Mouse (Mus musculus) heart, embryonic 13.5 days (tissue): Measurements from ENCODE around the gene Gabrb2. TPM values are rescaled to one million over a fixed set of nuclear protein-coding genes. Genes with fewer than 3 reads are reported as not detected.

Source experiments
- ATAC-seq: fragments of 200-750 bp; cut with Nextera tagmentation; 2 replicates; pipeline ENCODE4 v1.8.0; 2017; ENCODE audit warnings: moderate TSS enrichment; ENCODE audit not compliant: insufficient number of reproducible peaks, low FRiP score, low TSS enrichment; ENCODE audit errors: extremely low read depth
- H3K27ac ChIP-seq: fragments of 300-500 bp; sonication (generic); replicated peaks from 2 replicates; pipeline ENCODE4 v1.5.1; 2015; ENCODE audit warnings: moderate library complexity, mild to moderate bottlenecking, inconsistent platforms
- H3K27me3 ChIP-seq: fragments of 300-500 bp; sonication (generic); replicated peaks from 2 replicates; pipeline ENCODE4 v1.6.1; 2015; ENCODE audit warnings: mild to moderate bottlenecking, inconsistent platforms
- H3K36me3 ChIP-seq: fragments of 300-500 bp; sonication (generic); 2 replicates; pipeline ENCODE4 v1.6.1; 2015; ENCODE audit warnings: mild to moderate bottlenecking, inconsistent platforms
- H3K4me1 ChIP-seq: fragments of 300-500 bp; sonication (generic); 2 replicates; pipeline ENCODE4 v1.6.1; 2015; ENCODE audit warnings: inconsistent platforms
- H3K4me2 ChIP-seq: fragments of 300-500 bp; sonication (generic); 2 replicates; pipeline ENCODE4 v1.6.1; 2015; ENCODE audit warnings: inconsistent platforms, mild to moderate bottlenecking, moderate library complexity
- H3K4me3 ChIP-seq: fragments of 300-500 bp; sonication (generic); 2 replicates; pipeline ENCODE4 v1.5.1; 2015; ENCODE audit warnings: moderate library complexity, mild to moderate bottlenecking, inconsistent platforms
- H3K9ac ChIP-seq: fragments of 300-500 bp; sonication (generic); 2 replicates; pipeline ENCODE4 v1.6.1; 2015; ENCODE audit warnings: inconsistent platforms, mild to moderate bottlenecking, moderate library complexity
- H3K9me3 ChIP-seq: fragments of 300-500 bp; sonication (generic); 2 replicates; pipeline ENCODE4 v1.6.1; 2016; ENCODE audit warnings: inconsistent platforms
- WGBS: fragments of 180-500 bp; shearing (Covaris S2); methylation state at CpG from one replicate; pipeline ENCODE4 v1.1.7; 2015; ENCODE audit warnings: mixed read lengths; 5-methylcytosine and 5-hydroxymethylcytosine counted together
- polyA plus RNA-seq: library from polyadenylated mRNA; unstranded; fragments of >200 nt; fragmentation: Nextera tagmentation; extraction: Ambion mirVana; gene quantifications from 2 replicates; pipeline ENCODE4 v1.2.1, GENCODE M21; 2015

The Gabrb2 gene
- polyA plus RNA-seq, 1 experiment from 2014 or later: 0.95 TPM

DNA sequence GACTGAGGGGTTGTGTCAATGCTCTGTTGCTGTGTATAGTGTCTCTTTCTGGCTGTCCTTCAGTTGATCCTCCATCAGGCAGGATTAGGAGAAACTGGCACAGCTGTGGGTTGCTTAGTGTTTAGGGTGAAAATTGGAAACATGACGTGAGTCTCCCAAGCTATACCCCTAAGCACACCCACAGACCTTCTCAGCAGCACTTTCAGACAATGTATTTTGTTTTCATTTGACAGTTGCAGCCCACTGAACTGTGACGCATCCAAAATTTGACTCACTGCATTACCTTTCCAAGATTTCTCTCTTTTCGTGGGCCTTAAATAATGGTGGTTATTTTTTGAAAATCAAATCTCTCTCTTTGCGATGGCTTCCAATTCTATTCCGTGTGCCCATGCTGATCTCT is 115.7 kb downstream of the Gabrb2 start:
- H3K4me3 ChIP-seq: no peak overlapping the region
- no peak overlapping the region for H3K27ac ChIP-seq
- WGBS: 68% methylated on average over 5 of the region's 5 CpGs
- no peak for ATAC-seq
- no peak overlapping the region for H3K9ac ChIP-seq
- H3K4me2 ChIP-seq: no peak overlapping the region
- H3K27me3 ChIP-seq: no peaks in the 10 kb centered on the region
- peaks cover under 1% of the 10 kb centered on the region; the same call in 1 of the 2 replicates for H3K4me1 ChIP-seq
- H3K36me3 ChIP-seq: no peaks in the 10 kb centered on the region
- H3K9me3 ChIP-seq: no peaks in the 10 kb centered on the region

DNA sequence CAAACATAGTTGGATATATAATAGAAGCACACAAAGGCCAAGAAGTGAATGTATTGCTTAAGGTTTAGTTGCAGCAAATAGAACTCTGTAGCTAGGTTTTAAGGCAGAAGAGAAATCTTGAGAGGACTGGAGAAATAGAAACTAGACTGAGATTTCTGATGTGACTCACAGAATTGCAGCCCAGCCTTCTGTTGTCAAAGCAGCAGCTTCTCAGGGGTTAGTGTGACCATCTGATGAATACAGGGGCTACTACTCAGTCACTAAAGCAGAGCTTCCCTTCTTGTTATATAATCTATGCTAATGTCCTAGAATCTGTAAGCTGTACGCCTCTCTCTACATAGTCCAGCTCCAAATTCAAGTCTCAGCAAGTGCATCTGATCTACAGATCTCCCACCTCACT is 116.3 kb downstream of the Gabrb2 start:
- ATAC-seq: no peak
- no peak overlapping the region for H3K9ac ChIP-seq
- WGBS: 80% methylated on average over 1 of the region's 1 CpGs

DNA sequence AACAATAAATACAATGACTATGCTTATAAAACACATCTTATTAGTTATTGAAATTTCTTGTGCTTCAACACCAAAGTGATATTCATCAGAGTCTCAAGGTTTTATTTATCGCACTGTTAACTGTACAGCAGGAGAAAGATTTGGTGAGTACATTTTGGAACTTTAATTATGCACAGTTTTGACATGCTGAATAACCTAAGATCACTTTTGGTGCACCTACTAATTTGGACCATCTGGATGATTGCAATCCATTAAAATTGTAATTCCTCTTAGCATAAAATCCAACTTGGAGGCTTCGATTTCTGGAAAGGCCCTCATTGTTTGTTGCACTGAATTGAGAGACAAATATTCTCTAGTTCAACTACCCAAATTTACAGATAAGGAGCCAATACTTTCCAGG is 123.3 kb downstream of the Gabrb2 start:
- no peak overlapping the region for H3K4me3 ChIP-seq
- H3K27me3 ChIP-seq: no peaks in the 10 kb centered on the region
- H3K9me3 ChIP-seq: no peaks in the 10 kb centered on the region
- no peak overlapping the region for H3K27ac ChIP-seq
- H3K9ac ChIP-seq: no peak overlapping the region
- no peaks in the 10 kb centered on the region for H3K4me1 ChIP-seq
- ATAC-seq: no peak
- 70% methylated on average over 2 of the region's 2 CpGs for WGBS
- no peak overlapping the region for H3K4me2 ChIP-seq
- H3K36me3 ChIP-seq: no peaks in the 10 kb centered on the region

More for the DNA sequence above, 116.3 kb downstream of the Gabrb2 start:
- Histone ChIP-seq H3K4me2 (no peak overlapping the region), H3K27ac (no peak overlapping the region), H3K4me3 (no peak overlapping the region), H3K27me3 (no peaks in the 10 kb centered on the region), H3K4me1 (no peaks in the 10 kb centered on the region), H3K36me3 (no peaks in the 10 kb centered on the region), H3K9me3 (no peaks in the 10 kb centered on the region)

DNA sequence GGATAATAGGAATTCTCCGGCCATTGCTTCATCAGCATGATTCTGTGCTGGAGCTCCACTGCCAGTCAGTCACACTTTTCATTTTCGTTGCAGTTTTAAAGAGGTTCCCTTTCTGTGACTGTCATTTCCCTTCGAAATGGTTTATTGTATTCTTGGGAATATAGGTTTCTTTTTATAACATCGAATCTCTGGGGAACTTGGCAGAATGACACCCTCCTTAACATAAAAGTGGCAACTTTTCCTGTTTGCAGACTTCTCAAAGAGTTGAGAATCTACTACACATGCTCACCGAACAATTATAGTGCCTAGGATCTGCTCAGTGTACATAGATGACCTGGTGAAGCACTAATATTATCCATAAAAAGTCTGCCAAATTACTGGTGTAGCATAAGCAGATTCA is 146.5 kb downstream of the Gabrb2 start:
- H3K27ac ChIP-seq: no peak overlapping the region
- WGBS: 73% methylated on average over 5 of the region's 5 CpGs
- peaks cover 2% of the 10 kb centered on the region; the same call in 1 of the 2 replicates for H3K9me3 ChIP-seq
- H3K27me3 ChIP-seq: no peaks in the 10 kb centered on the region
- H3K36me3 ChIP-seq: no peaks in the 10 kb centered on the region
- no peak overlapping the region for H3K4me2 ChIP-seq
- no peak for ATAC-seq
- no peak overlapping the region for H3K4me3 ChIP-seq
- H3K4me1 ChIP-seq: no peaks in the 10 kb centered on the region
- no peak overlapping the region for H3K9ac ChIP-seq

DNA sequence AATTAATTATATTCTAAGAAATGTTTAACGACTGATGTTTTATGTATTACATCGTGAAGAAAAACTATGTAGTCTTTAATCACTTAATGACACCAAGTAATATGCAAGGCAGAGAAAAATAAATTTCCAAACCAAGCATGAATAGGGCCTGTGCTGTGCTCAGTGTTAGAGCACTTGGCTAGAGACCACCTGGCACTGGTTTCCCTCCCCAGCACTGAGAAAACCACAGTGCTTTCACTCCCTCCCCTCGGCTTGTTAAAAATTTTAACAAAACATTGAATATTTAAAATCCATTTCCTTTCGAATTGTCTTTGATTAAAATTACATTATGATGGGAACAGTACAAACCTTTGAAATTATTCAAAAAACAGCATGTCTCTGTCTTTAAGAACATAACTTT is 151.9 kb downstream of the Gabrb2 start:
- no peak for ATAC-seq
- no peak overlapping the region for H3K4me3 ChIP-seq
- H3K9me3 ChIP-seq: peaks cover 2% of the 10 kb centered on the region; the same call in 1 of the 2 replicates
- H3K27ac ChIP-seq: no peak overlapping the region
- 72% methylated on average over 4 of the region's 4 CpGs for WGBS
- H3K36me3 ChIP-seq: no peaks in the 10 kb centered on the region
- H3K4me2 ChIP-seq: no peak overlapping the region
- H3K4me1 ChIP-seq: no peaks in the 10 kb centered on the region
- no peak overlapping the region for H3K9ac ChIP-seq
- H3K27me3 ChIP-seq: no peaks in the 10 kb centered on the region

DNA sequence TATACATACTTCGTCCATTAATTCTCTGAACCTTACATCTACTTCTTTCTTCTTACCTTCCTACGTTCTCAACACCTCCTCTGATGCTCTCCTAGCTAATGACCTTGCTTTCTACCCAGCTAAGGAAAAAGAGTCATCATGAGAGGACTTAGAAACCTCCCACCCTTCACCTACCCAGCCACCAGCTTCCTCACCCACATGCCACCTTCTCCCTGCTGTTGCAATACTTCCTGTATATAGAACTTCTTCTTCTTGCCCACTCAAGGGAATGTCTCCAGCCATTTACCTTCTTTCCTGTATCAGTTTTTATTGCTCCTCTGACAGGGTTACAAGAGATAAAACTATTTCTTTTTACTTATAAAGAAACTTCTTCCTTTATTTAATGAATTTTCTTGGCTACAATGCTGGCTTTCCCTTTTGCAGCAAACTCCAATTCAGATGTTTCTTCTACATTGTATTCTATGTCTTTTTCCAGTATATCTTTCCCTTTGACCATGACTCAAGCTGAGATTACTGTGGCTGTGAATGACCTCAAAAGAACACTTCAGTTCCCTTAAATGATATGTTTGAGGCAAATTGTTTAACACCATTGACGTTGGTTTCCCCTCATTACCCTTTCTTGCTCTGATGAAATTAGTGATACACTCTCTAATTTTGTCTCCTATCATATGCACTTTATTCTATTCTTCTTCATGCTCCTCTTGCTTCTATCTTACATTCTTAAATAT is 155.8 kb downstream of the Gabrb2 start:
- no peak overlapping the region for H3K4me2 ChIP-seq
- no peak overlapping the region for H3K9ac ChIP-seq
- no peaks in the 10 kb centered on the region for H3K4me1 ChIP-seq
- no peak overlapping the region for H3K27ac ChIP-seq
- WGBS: 70% methylated on average over 3 of the region's 3 CpGs
- H3K4me3 ChIP-seq: no peak overlapping the region
- H3K27me3 ChIP-seq: no peaks in the 10 kb centered on the region
- no peaks in the 10 kb centered on the region for H3K36me3 ChIP-seq
- no peaks in the 10 kb centered on the region for H3K9me3 ChIP-seq
- ATAC-seq: no peak

DNA sequence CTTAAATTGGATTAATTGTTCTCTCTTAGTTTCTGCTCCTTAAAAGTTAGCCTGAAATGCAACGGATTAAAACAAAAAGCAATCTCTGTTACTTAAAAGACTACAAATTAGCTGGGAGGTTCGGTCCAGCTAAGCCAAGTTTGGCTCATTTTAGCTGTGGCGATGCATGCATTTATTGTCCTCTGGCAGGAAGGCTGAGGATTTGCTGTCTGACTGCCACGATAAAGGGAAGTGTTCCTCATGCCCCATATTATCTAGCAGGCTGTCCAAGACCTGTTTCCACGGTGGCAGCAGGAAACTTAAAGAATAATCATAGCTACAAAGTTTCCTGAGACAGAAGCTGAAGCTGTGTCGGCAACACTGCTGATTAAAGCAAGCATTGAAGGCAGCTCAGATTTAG is 160.2 kb downstream of the Gabrb2 start:
- H3K4me3 ChIP-seq: no peak overlapping the region
- H3K9me3 ChIP-seq: no peaks in the 10 kb centered on the region
- no peak overlapping the region for H3K9ac ChIP-seq
- no peak for ATAC-seq
- H3K27me3 ChIP-seq: no peaks in the 10 kb centered on the region
- H3K4me2 ChIP-seq: no peak overlapping the region
- H3K4me1 ChIP-seq: no peaks in the 10 kb centered on the region
- no peaks in the 10 kb centered on the region for H3K36me3 ChIP-seq
- 53% methylated on average over 6 of the region's 6 CpGs for WGBS
- H3K27ac ChIP-seq: no peak overlapping the region

DNA sequence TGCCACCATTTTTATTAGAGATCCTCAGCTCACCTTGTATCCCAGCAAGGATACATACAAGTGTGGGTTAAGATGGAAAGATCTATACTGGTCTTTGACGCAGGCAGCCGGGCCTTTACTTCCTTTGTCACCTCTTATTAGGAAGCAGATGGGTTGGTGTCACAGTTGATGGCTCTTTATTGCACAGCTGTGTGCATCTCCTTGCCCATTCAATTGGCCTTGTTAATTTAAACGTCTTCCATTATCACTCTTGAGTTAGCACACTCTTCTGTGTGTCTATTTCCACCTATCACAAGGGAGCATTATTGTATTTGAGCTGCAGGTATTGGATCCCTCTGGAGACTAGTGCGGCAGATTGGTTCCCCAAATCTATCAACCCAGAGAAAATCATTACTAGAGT is 161.6 kb downstream of the Gabrb2 start:
- Histone ChIP-seq H3K9me3 (no peaks in the 10 kb centered on the region), H3K36me3 (no peaks in the 10 kb centered on the region), H3K4me1 (no peaks in the 10 kb centered on the region), H3K9ac (no peak overlapping the region), H3K4me3 (no peak overlapping the region), H3K27me3 (no peaks in the 10 kb centered on the region), H3K4me2 (no peak overlapping the region), H3K27ac (no peak overlapping the region)
- no peak for ATAC-seq
- 76% methylated on average over 4 of the region's 4 CpGs for WGBS

DNA sequence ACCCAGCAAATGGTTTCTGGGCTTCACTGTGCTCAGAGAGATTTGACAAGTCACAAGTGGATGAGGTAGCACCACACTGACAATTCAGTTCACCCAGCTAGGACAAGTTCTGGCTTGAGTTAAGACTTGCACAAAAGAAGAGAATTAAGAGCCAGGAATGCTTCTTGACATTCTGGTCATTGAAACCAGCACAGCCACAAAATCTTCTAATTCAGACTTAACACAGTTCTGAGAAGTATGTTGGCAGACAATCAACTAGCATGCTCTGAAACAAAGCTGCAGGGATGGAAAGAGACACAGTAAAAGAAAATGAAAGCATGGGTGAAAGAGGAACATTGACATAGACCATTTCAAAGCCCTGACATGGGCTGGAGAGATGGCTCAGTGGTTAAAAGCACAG is 162.2 kb downstream of the Gabrb2 start:
- H3K9ac ChIP-seq: no peak overlapping the region
- H3K9me3 ChIP-seq: no peaks in the 10 kb centered on the region
- no peak overlapping the region for H3K4me2 ChIP-seq
- no peak overlapping the region for H3K4me3 ChIP-seq
- H3K27ac ChIP-seq: no peak overlapping the region
- no peaks in the 10 kb centered on the region for H3K27me3 ChIP-seq
- H3K36me3 ChIP-seq: no peaks in the 10 kb centered on the region
- ATAC-seq: no peak
- no peaks in the 10 kb centered on the region for H3K4me1 ChIP-seq

DNA sequence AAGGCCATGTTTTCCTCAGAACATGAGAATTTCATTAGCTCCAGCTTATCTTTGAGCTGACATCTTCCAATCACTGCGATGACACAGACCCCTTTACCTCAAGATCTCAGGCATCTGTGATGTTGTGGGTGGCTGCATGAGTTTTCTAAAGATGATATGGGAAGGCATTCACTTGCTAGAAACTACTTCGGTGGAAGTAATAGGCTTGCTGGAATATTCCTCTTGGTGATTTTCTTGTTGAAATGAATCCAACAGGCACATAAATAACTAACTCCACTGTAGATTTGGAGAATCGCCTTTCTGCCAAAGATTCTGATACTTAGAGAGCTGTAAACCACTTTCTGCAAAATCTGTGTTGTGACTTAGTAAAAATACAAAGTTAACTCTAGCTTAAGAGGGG is 172.9 kb downstream of the Gabrb2 start:
- Histone ChIP-seq H3K9ac (no peak overlapping the region), H3K9me3 (no peaks in the 10 kb centered on the region), H3K27ac (no peak overlapping the region), H3K4me3 (no peak overlapping the region), H3K27me3 (no peaks in the 10 kb centered on the region), H3K4me2 (no peak overlapping the region), H3K4me1 (no peaks in the 10 kb centered on the region), H3K36me3 (no peaks in the 10 kb centered on the region)
- ATAC-seq: no peak
- WGBS: 66% methylated on average over 3 of the region's 3 CpGs

DNA sequence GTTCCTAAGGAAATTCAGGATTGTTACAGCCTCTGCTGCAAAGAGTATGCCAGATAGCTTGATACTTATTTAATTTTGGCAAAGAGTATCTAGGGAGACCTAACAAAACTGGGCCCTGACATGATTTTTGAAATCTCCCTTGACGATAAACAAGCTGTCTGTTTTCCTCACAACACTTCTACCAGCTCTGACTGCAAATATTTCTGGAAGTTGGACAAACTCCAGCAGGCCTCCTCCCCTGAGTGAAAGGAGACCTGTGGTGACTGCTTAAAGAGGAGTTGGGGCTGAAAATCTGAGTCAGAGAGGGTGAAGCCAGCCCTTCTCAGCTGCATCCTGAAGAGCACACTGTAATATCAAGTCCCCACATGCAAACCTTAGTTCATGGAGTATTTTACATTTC is 186.7 kb downstream of the Gabrb2 start:
- WGBS: 30% methylated on average over 1 of the region's 1 CpGs
- ATAC-seq: no peak
- Histone ChIP-seq H3K4me2 (no peak overlapping the region), H3K4me1 (no peaks in the 10 kb centered on the region), H3K27ac (no peak overlapping the region), H3K27me3 (no peaks in the 10 kb centered on the region), H3K9me3 (no peaks in the 10 kb centered on the region), H3K36me3 (no peaks in the 10 kb centered on the region), H3K4me3 (no peak overlapping the region), H3K9ac (no peak overlapping the region)

DNA sequence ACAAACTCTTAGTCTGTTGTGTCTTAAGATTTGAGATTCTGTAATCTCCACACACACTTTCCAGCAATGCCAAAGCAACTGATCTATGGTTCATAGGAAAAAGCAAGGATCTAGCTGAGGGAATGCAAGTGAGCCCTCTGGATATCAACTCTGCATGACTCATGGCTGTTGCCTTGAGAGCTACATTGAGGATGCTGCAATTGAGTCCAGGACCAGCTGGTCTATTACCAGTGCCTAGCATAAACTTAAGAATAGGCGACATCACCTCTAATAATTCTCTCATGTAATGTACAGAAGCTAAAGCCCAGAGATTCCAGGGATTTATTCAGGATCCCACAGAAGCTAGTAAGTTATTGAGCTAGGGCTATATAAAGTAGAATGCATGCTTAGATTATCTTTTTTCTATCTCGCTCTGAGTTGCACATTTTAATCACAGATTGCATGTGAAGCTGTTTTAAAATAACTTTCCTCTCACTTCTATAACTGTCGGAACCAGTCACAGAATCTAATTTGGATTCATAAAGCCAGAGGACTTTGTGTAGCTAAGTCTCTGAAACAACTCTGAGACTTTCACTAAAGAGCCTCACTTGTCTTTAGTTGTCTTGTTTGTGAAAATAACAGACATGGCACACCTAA is 189.7 kb downstream of the Gabrb2 start:
- Histone ChIP-seq H3K4me3 (no peak overlapping the region), H3K27me3 (no peaks in the 10 kb centered on the region), H3K9ac (no peak overlapping the region), H3K9me3 (no peaks in the 10 kb centered on the region), H3K4me2 (no peak overlapping the region), H3K4me1 (no peaks in the 10 kb centered on the region), H3K36me3 (no peaks in the 10 kb centered on the region), H3K27ac (no peak overlapping the region)
- ATAC-seq: no peak
- 81% methylated on average over 3 of the region's 3 CpGs for WGBS
